Mouse (Mus musculus) CH12.LX (cell line): ENCODE measurements around the gene 5330417C22Rik. TPM values are rescaled to one million over a fixed set of nuclear protein-coding genes. Genes with fewer than 3 reads are reported as not detected.

ENCODE experiments used
- DNase-seq: peaks from one replicate; pipeline ENCODE4 v3.0.0-alpha.2; 2013; ENCODE audit errors: extremely low read depth
- H3K27ac ChIP-seq: 2 replicates; pipeline ENCODE4 v1.5.1; 2012; ENCODE audit warnings: low read depth, mild to moderate bottlenecking, control low read depth, moderate library complexity; ENCODE audit not compliant: insufficient read depth
- H3K27me3 ChIP-seq: replicated peaks from 2 replicates; pipeline ENCODE3; 2012; ENCODE audit warnings: inconsistent platforms
- H3K36me3 ChIP-seq, 2 experiments: replicated peaks in 1 of 2; 2 replicates each; pipeline versions ENCODE3 to v1.6.1; 2012; ENCODE audit warnings: inconsistent platforms in 1 of 2, low read length in 1 of 2, mild to moderate bottlenecking in 1 of 2, mixed read lengths in 1 of 2, moderate library complexity in 1 of 2; ENCODE audit not compliant: control insufficient read depth in 1 of 2, insufficient read depth in 1 of 2
- H3K4me1 ChIP-seq, 2 experiments: 2 replicates each; pipeline ENCODE4 v1.6.1; 2012; ENCODE audit warnings: inconsistent platforms in 1 of 2, moderate library complexity in 1 of 2; ENCODE audit not compliant: insufficient read depth in 2 of 2, control insufficient read depth in 1 of 2
- H3K4me2 ChIP-seq: 2 replicates; pipeline ENCODE4 v1.6.1; 2012; ENCODE audit warnings: low read depth, mild to moderate bottlenecking, control low read depth; ENCODE audit not compliant: poor library complexity, insufficient read depth, severe bottlenecking
- H3K4me3 ChIP-seq, 3 experiments: fragments of 150-350 bp in 1 of 3; sonication (generic) in 1 of 3; replicated peaks in 1 of 3; 2 replicates each; pipeline versions ENCODE3 to v1.5.1; 2011 to 2012; ENCODE audit warnings: low read depth in 2 of 3, low read length in 2 of 3, mild to moderate bottlenecking in 2 of 3, moderate library complexity in 2 of 3, control low read depth in 1 of 3, improper control_type of control experiment in 1 of 3, inconsistent platforms in 1 of 3, mixed read lengths in 1 of 3; ENCODE audit not compliant: poor library complexity in 1 of 3
- H3K79me2 ChIP-seq: replicated peaks from 2 replicates; pipeline ENCODE4 v1.6.1; 2012; ENCODE audit warnings: mild to moderate bottlenecking, moderate library complexity; ENCODE audit not compliant: control insufficient read depth, poor library complexity, insufficient read depth, severe bottlenecking; ENCODE audit errors: extremely low read depth
- H3K9ac ChIP-seq: 2 replicates; pipeline ENCODE4 v1.6.1; 2012; ENCODE audit warnings: low read depth, mild to moderate bottlenecking, control low read depth, moderate library complexity; ENCODE audit not compliant: insufficient read depth
- H3K9me3 ChIP-seq: replicated peaks from 2 replicates; pipeline ENCODE3; 2012; ENCODE audit warnings: low read length, inconsistent platforms, mixed read lengths
- BHLHE40 ChIP-seq: IDR thresholded peaks from 2 replicates; pipeline ENCODE4 v1.6.1; 2011; ENCODE audit warnings: mild to moderate bottlenecking, low read depth, low read length, improper control_type of control experiment
- CHD1 ChIP-seq: IDR thresholded peaks from 2 replicates; pipeline ENCODE4 v1.6.1; 2012; ENCODE audit warnings: low read depth, low read length, improper control_type of control experiment, inconsistent platforms
- CTCF ChIP-seq, 2 experiments: IDR thresholded peaks in 1 of 2; conservative IDR thresholded peaks in 1 of 2; 2 replicates each; pipeline ENCODE4 v1.5.1; 2011 to 2012; ENCODE audit warnings: low read depth in 2 of 2, low read length in 2 of 2, improper control_type of control experiment in 1 of 2, inconsistent platforms in 1 of 2, mild to moderate bottlenecking in 1 of 2, moderate library complexity in 1 of 2
- E2F4 ChIP-seq: IDR thresholded peaks from 2 replicates; pipeline ENCODE4 v1.6.1; 2011; ENCODE audit warnings: low read depth, low read length, improper control_type of control experiment; ENCODE audit not compliant: insufficient replicate concordance
- EP300 ChIP-seq: IDR thresholded peaks from 2 replicates; pipeline ENCODE4 v1.6.1; 2011; ENCODE audit warnings: low read length, improper control_type of control experiment
- ETS1 ChIP-seq: conservative IDR thresholded peaks from 2 replicates; pipeline ENCODE4 v1.6.1; 2012; ENCODE audit warnings: low read depth, mild to moderate bottlenecking, inconsistent platforms, low read length, improper control_type of control experiment, moderate library complexity
- HCFC1 ChIP-seq: IDR thresholded peaks from 2 replicates; pipeline ENCODE4 v1.6.1; 2012; ENCODE audit warnings: low read depth, mild to moderate bottlenecking, inconsistent platforms, low read length, improper control_type of control experiment
- IRF4 ChIP-seq: IDR thresholded peaks from 2 replicates; pipeline ENCODE4 v1.6.1; 2014; ENCODE audit warnings: low read depth, mild to moderate bottlenecking, inconsistent platforms, low read length, improper control_type of control experiment
- JUND ChIP-seq: conservative IDR thresholded peaks from 2 replicates; pipeline ENCODE4 v1.6.1; 2011; ENCODE audit warnings: low read depth, low read length, improper control_type of control experiment
- KAT2A ChIP-seq: IDR thresholded peaks from 2 replicates; pipeline ENCODE4 v1.6.1; 2012; ENCODE audit warnings: low read length, improper control_type of control experiment, inconsistent platforms; ENCODE audit not compliant: insufficient replicate concordance
- MAX ChIP-seq: IDR thresholded peaks from 2 replicates; pipeline ENCODE4 v1.6.1; 2011; ENCODE audit warnings: low read length, improper control_type of control experiment
- MEF2A ChIP-seq: IDR thresholded peaks from 2 replicates; pipeline ENCODE4 v1.6.1; 2014; ENCODE audit warnings: low read depth, mild to moderate bottlenecking, inconsistent platforms, low read length, improper control_type of control experiment, borderline replicate concordance
- MXI1 ChIP-seq: IDR thresholded peaks from 2 replicates; pipeline ENCODE4 v1.6.1; 2011; ENCODE audit warnings: mild to moderate bottlenecking, low read depth, low read length, improper control_type of control experiment
- MYC ChIP-seq: IDR thresholded peaks from 2 replicates; pipeline ENCODE4 v1.6.1; 2011; ENCODE audit warnings: low read depth, mild to moderate bottlenecking, improper control_type of control experiment, low read length
- NELFE ChIP-seq: IDR thresholded peaks from 2 replicates; pipeline ENCODE4 v1.6.1; 2011; ENCODE audit warnings: low read depth, low read length, improper control_type of control experiment
- PAX5 ChIP-seq: IDR thresholded peaks from 2 replicates; pipeline ENCODE4 v1.6.1; 2012; ENCODE audit warnings: low read length, inconsistent platforms, mixed read lengths
- POLR2A ChIP-seq: IDR thresholded peaks from 2 replicates; pipeline ENCODE4 v1.6.1; 2011; ENCODE audit warnings: low read depth, mild to moderate bottlenecking, improper control_type of control experiment, low read length
- POLR2AphosphoS2 ChIP-seq: IDR thresholded peaks from 2 replicates; pipeline ENCODE4 v1.6.1; 2011; ENCODE audit warnings: low read depth, low read length, improper control_type of control experiment
- RAD21 ChIP-seq: IDR thresholded peaks from 2 replicates; pipeline ENCODE4 v1.6.1; 2011; ENCODE audit warnings: low read depth, mild to moderate bottlenecking, low read length, improper control_type of control experiment, moderate library complexity
- RCOR1 ChIP-seq: conservative IDR thresholded peaks from 2 replicates; pipeline ENCODE4 v1.6.1; 2012; ENCODE audit warnings: low read depth, mild to moderate bottlenecking, inconsistent platforms, low read length, improper control_type of control experiment
- SIN3A ChIP-seq: IDR thresholded peaks from 2 replicates; pipeline ENCODE4 v1.6.1; 2012; ENCODE audit warnings: low read length, improper control_type of control experiment, inconsistent platforms
- SMC3 ChIP-seq: IDR thresholded peaks from 2 replicates; pipeline ENCODE4 v1.6.1; 2011; ENCODE audit warnings: low read depth, low read length, improper control_type of control experiment
- TBP ChIP-seq: conservative IDR thresholded peaks from 2 replicates; pipeline ENCODE4 v1.6.1; 2011; ENCODE audit warnings: low read depth, low read length, improper control_type of control experiment
- TCF12 ChIP-seq: IDR thresholded peaks from 2 replicates; pipeline ENCODE4 v1.6.1; 2014; ENCODE audit warnings: low read depth, mild to moderate bottlenecking, inconsistent platforms, low read length, improper control_type of control experiment
- UBTF ChIP-seq: IDR thresholded peaks from 2 replicates; pipeline ENCODE4 v1.6.1; 2012; ENCODE audit warnings: low read depth, mild to moderate bottlenecking, inconsistent platforms, low read length, improper control_type of control experiment, moderate library complexity
- USF1 ChIP-seq: IDR thresholded peaks from 2 replicates; pipeline ENCODE4 v1.6.1; 2014; ENCODE audit warnings: low read depth, mild to moderate bottlenecking, inconsistent platforms, low read length, improper control_type of control experiment
- USF2 ChIP-seq: conservative IDR thresholded peaks from 2 replicates; pipeline ENCODE4 v1.6.1; 2011; ENCODE audit warnings: low read depth, low read length, improper control_type of control experiment
- ZC3H11A ChIP-seq: IDR thresholded peaks from 2 replicates; pipeline ENCODE4 v1.6.1; 2012; ENCODE audit warnings: low read depth, mild to moderate bottlenecking, inconsistent platforms, low read length, improper control_type of control experiment
- ZKSCAN1 ChIP-seq: IDR thresholded peaks from 2 replicates; pipeline ENCODE4 v1.6.1; 2012; ENCODE audit warnings: low read depth, inconsistent platforms, low read length, improper control_type of control experiment, borderline replicate concordance
- ZMIZ1 ChIP-seq: IDR thresholded peaks from 2 replicates; pipeline ENCODE4 v1.6.1; 2012; ENCODE audit warnings: low read depth, mild to moderate bottlenecking, inconsistent platforms, low read length, improper control_type of control experiment
- ZNF384 ChIP-seq: IDR thresholded peaks from 2 replicates; pipeline ENCODE4 v1.6.1; 2012; ENCODE audit warnings: low read depth, low read length, improper control_type of control experiment, inconsistent platforms
- dilution Hi-C: fragments of 300-500 bp; cut with MboI; formaldehyde crosslinking; loops from 2 replicates; pipeline ENCODE4 v1.14.3; 2020; ENCODE audit warnings: low sequenced_read_pairs; ENCODE audit not compliant: extremely low pct_unique_long_range_greater_than_20kb, extremely low pct_ligation_motif_present
- in situ Hi-C: fragments of 300-500 bp; cut with MboI; formaldehyde crosslinking; loops from 3 replicates; pipeline ENCODE4 v1.14.3; 2019; ENCODE audit warnings: low sequenced_read_pairs, low pct_ligation_motif_present, low pct_unique_long_range_greater_than_20kb, mixed read lengths
- polyA plus RNA-seq: library from polyadenylated mRNA; unstranded; fragments of >175 nt; gene quantifications from 2 replicates; pipeline ENCODE4 v1.2.1, GENCODE M21; 2012; ENCODE audit warnings: low read depth; ENCODE audit not compliant: insufficient read length
- total RNA-seq, 2 experiments: library from RNA; depleted of rRNA; stranded (reverse); fragments of 300-350 nt in 1 of 2; fragments of >200 nt in 1 of 2; gene quantifications; 2 replicates each; pipeline ENCODE4 v1.2.3; 2012 to 2014

The 5330417C22Rik gene
- total and polyA plus RNA-seq, 3 experiments = 0.05 to 0.27 (median 0.17) TPM

DNA sequence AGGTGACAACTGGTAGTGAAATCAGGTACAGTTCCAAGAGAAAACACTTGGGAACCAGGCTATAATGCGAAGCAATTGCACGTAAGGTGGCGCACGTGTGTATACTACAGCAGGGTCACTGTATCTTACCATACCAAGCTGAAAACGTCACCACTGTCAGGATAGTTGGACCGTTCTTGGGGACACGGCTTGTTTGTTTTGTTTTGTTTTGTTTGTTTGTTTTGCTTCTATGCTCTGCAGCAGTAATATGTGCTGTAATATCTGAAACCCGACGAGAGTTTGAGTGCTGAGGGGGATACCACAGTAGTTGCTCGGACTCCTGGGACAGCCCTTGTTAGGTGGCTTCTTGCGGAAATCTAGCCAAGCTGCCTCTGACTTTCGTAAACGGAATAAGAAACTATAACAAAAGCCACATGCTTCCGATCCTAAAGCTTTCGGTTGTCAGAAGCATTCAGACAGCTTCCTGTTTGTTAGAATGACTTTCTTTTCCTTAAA is 26.5 kb upstream of the 5330417C22Rik start:
- Histone ChIP-seq H3K27ac (peak overlapping the region; percentile 77), H3K27me3 (peaks cover under 1% of the 10 kb centered on the region), H3K9me3 (peaks cover 6% of the 10 kb centered on the region), H3K4me3 (peak overlapping the region; percentile 58 to 74 (median 67)), H3K79me2 (peaks cover 8% of the 10 kb centered on the region; the same call in 1 of the 2 replicates), H3K4me2 (peak overlapping the region; percentile 99), H3K9ac (peak overlapping the region; percentile 85), H3K36me3 (peaks cover 14 to 28% of the 10 kb centered on the region in 2 experiments), H3K4me1 (peaks cover 5 to 9% of the 10 kb centered on the region in 2 experiments)
- in situ Hi-C loops = no loop called here
- dilution Hi-C loops = no loop called here
- DNase-seq = no peak
- TF ChIP-seq TCF12 (no peak; the same call in 1 of the 2 replicates), USF1 (no peak), RAD21 (no peak), E2F4 (no peak), MAX (peak; percentile 83), ZMIZ1 (no peak), CHD1 (0 out of 2 replicates have a peak, but pooled peaks have one; percentile 22), ZC3H11A (no peak), MYC (peak; percentile 16; the same call in 1 of the 2 replicates), CTCF (conservative IDR thresholded peaks at IDR 0.05 in 1 of 2, IDR thresholded peaks at IDR 0.05 in 1 of 2; ENCODE audit: low read depth in 2 of 2, low read length in 2 of 2) (peak in 1 of 2 experiments; percentile 57; a peak in 2 of 4 replicates), POLR2A (no peak), SMC3 (no peak), BHLHE40 (peak; percentile 86), NELFE (peak; percentile 0; the same call in 1 of the 2 replicates), PAX5 (no peak), ZNF384 (no peak), JUND (peak; percentile 5; the same call in 1 of the 2 replicates)

DNA sequence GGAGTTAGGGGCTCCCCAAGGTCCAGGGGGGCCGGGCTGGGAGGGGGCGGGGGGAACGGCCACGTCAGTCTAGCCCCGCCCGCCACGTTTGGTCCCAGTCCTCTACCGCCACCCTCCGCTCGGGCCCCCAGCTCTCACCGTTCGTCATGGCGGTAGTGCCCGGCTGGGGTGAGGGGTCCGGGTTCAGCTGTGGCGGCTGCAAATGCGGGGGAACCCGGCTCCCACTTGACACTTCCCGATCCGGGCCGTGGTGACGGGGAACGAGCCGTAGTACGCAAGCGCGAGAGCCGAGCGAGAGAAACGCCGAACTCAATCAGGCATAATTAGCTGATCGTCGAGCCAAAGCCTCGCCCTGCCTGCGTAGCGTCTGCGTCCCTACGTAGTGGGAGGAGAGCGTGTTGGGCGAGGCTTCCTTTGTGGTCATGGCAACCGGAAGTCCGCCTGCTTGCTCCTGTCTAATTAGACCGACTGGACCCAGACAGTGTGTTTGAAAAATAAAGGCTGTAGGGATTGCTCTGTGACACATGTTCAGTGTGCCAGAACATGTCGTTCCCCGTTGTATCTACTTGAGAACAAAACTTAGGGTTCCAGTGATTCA is 25.9 kb upstream of the 5330417C22Rik start, which contains the start of gene Tmem167b:
Gene Tmem167b, minus strand, starts transcription at position 334 of the 598 bp plus-strand sequence.
- in situ Hi-C loops (no loop called here), dilution Hi-C loops (no loop called here)
- peaks cover 15 to 32% of the 10 kb centered on the region in 2 experiments for H3K36me3 ChIP-seq
- peak within 1 kb of the TSS; percentile 85 for H3K9ac ChIP-seq
- DNase-seq = peak; percentile 99
- no peaks in the 10 kb centered on the region for H3K27me3 ChIP-seq
- peaks cover 8% of the 10 kb centered on the region; the same call in 1 of the 2 replicates for H3K79me2 ChIP-seq
- H3K27ac ChIP-seq = peak within 1 kb of the TSS; percentile 77
- peak within 1 kb of the TSS; percentile 74 to 93 (median 86) for H3K4me3 ChIP-seq
- H3K4me1 ChIP-seq = peaks cover 5 to 9% of the 10 kb centered on the region in 2 experiments
- H3K9me3 ChIP-seq = peaks cover 6% of the 10 kb centered on the region
- peak within 1 kb of the TSS; percentile 99 for H3K4me2 ChIP-seq
- no peak for TF ChIP-seq POLR2AphosphoS2
- TF ChIP-seq JUND = no peak
- TF ChIP-seq ETS1 = no peak; the same call in none of the 2 replicates
- peak; percentile 94 for TF ChIP-seq MYC
- TF ChIP-seq USF2 = no peak
- no peak for TF ChIP-seq RAD21
- TF ChIP-seq IRF4 = peak; percentile 59; the same call in 1 of the 2 replicates
- no peak for TF ChIP-seq PAX5
- peak; percentile 74 for TF ChIP-seq TCF12
- no peak for TF ChIP-seq BHLHE40
- peak; percentile 75; the same call in 1 of the 2 replicates for TF ChIP-seq KAT2A
- TF ChIP-seq USF1 = no peak
- peak; percentile 92 for TF ChIP-seq MAX
- TF ChIP-seq TBP = peak; percentile 92
- TF ChIP-seq MEF2A = peak; percentile 72
- no peak for TF ChIP-seq ZKSCAN1
- TF ChIP-seq POLR2A = peak; percentile 57
- peak; percentile 94 for TF ChIP-seq HCFC1
- peak; percentile 96 for TF ChIP-seq MXI1
- TF ChIP-seq RCOR1 = no peak
- TF ChIP-seq UBTF = no peak
- TF ChIP-seq E2F4 = no peak
- TF ChIP-seq SIN3A = peak; percentile 97
- TF ChIP-seq EP300 = no peak
